Mouse (Mus musculus) embryonic facial prominence, embryonic 14.5 days (tissue): ENCODE results near the gene Heyl. TPM values are rescaled to one million over a fixed set of nuclear protein-coding genes. Genes with fewer than 3 reads are reported as not detected.
"Not testable (repeated sequence)": the region's sequence is repeated elsewhere in the genome, so short reads cannot be mapped to it uniquely, and the experiment has no call there.

Experiments
- ATAC-seq: fragments of 200-750 bp; cut with Nextera tagmentation; 2 replicates; pipeline ENCODE4 v1.8.0; 2017; ENCODE audit warnings: low read depth, moderate number of reproducible peaks, moderate TSS enrichment
- DNase-seq: peaks from one replicate; pipeline ENCODE4 v3.0.0-alpha.2; 2015; ENCODE audit warnings: low spot score
- H3K27ac ChIP-seq: fragments of 300-500 bp; sonication (generic); replicated peaks from 2 replicates; pipeline ENCODE4 v1.5.1; 2014; ENCODE audit warnings: low read depth, mild to moderate bottlenecking, low read length, moderate library complexity
- H3K27me3 ChIP-seq: fragments of 300-500 bp; sonication (generic); replicated peaks from 2 replicates; pipeline ENCODE4 v1.6.1; 2014; ENCODE audit warnings: low read length; ENCODE audit not compliant: control insufficient read depth, insufficient read depth
- H3K36me3 ChIP-seq: fragments of 300-500 bp; sonication (generic); 2 replicates; pipeline ENCODE4 v1.6.1; 2014; ENCODE audit warnings: low read length, mixed read lengths; ENCODE audit not compliant: control insufficient read depth, insufficient read depth
- H3K4me1 ChIP-seq: fragments of 300-500 bp; sonication (generic); 2 replicates; pipeline ENCODE4 v1.6.1; 2014; ENCODE audit warnings: antibody characterized with exemption, low read length; ENCODE audit not compliant: control insufficient read depth, insufficient read depth
- H3K4me2 ChIP-seq: fragments of 300-500 bp; sonication (generic); 2 replicates; pipeline ENCODE4 v1.6.1; 2014; ENCODE audit warnings: low read depth, mild to moderate bottlenecking, low read length, moderate library complexity, mixed read lengths
- H3K4me3 ChIP-seq: fragments of 300-500 bp; sonication (generic); 2 replicates; pipeline ENCODE4 v1.5.1; 2014; ENCODE audit warnings: low read depth, mild to moderate bottlenecking, low read length
- H3K9ac ChIP-seq: fragments of 300-500 bp; sonication (generic); 2 replicates; pipeline ENCODE4 v1.6.1; 2014; ENCODE audit warnings: low read depth, mild to moderate bottlenecking, low read length, moderate library complexity, mixed read lengths
- H3K9me3 ChIP-seq: fragments of 300-500 bp; sonication (generic); 2 replicates; pipeline ENCODE4 v1.6.1; 2016; ENCODE audit warnings: low read length; ENCODE audit not compliant: control insufficient read depth
- WGBS: fragments of 180-500 bp; shearing (Covaris S2); extraction: QIAGEN DNeasy Blood & Tissue Kit; methylation state at CpG from one replicate; pipeline ENCODE4 v1.1.7; 2014; 5-methylcytosine and 5-hydroxymethylcytosine counted together
- polyA plus RNA-seq: library from polyadenylated mRNA; unstranded; fragments of >200 nt; fragmentation: Nextera tagmentation; extraction: Ambion mirVana; gene quantifications from 2 replicates; pipeline ENCODE4 v1.2.1, GENCODE M21; 2014

Gene Heyl
- polyA plus RNA-seq, 1 experiment from 2014 or later = 19.1 TPM

DNA sequence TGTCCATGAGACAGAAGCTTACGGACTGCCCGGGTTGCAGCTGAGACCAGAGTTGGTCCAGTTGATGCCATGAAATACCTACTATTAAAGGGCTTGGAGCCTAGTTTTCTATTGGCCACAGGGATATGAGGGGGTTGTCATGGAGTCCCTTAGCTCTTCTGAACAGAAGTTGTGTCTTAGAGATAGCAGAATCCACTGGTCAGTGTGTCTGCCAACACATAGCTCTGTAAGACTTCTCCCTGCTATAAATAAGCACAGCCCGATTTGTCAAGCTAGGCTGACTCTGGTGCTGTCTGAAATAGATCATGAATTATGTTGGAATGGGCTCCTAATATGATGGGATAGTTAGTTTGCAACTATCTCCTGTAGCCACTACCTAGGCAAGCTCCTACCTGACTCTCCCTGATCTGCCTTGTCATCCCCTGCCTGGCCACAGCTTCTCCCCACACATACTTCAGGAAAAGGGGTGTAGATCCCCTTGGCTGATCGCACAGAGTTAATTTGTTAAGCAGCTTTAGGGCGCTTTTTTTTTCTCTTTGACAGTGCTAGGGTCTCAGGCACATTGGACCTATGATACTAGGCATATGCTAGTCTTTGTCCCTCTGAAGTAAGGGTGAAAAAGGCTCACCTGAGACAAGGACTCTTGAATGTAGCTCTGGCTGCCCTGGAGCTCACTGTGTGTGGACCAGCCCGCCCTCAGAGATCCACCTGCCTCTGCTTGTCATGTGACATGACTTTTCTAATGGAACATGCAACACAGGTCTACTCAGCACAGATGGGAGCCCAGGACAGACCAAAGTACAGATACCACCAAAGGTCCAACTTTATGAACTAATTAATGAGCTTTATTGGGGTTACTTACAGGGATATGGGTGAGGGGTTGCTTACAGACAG lies 51.6 kb downstream of the Heyl start:
- H3K36me3 ChIP-seq = peaks cover 35% of the 10 kb centered on the region
- H3K27me3 ChIP-seq = no peaks in the 10 kb centered on the region
- no peak for ATAC-seq
- peak overlapping the region; percentile 63 for H3K9ac ChIP-seq
- DNase-seq = no peak
- peak overlapping the region; percentile 51 for H3K4me3 ChIP-seq
- no peak overlapping the region for H3K27ac ChIP-seq
- 73% methylated on average over 6 of the region's 6 CpGs for WGBS
- H3K4me2 ChIP-seq = peak overlapping the region; percentile 69
- H3K9me3 ChIP-seq = no peaks in the 10 kb centered on the region
- peaks cover 17% of the 10 kb centered on the region for H3K4me1 ChIP-seq

DNA sequence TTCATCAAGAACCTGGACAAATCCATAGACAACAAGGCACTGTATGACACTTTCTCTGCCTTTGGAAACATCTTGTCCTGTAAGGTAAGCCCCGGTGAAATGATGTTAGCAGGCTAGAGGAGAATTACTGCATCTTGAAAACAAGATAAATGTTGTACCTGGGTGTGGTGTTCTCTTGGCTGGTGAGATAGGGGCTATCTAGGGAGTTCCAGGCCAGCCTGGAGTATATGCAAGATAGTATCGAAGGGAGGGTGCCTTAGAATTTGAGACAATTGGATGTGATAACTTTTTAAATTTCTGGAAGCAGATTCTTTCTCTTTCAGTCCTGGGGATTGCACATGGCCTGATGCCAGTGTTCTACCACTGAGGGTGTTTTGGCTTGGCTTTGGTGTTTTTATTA lies 53.4 kb downstream of the Heyl start:
- H3K4me2 ChIP-seq = no peak overlapping the region
- DNase-seq (no peak), ATAC-seq (no peak)
- no peaks in the 10 kb centered on the region for H3K27me3 ChIP-seq
- peaks cover 50% of the 10 kb centered on the region for H3K36me3 ChIP-seq
- H3K9ac ChIP-seq = no peak overlapping the region
- H3K4me3 ChIP-seq = no peak overlapping the region
- no peak overlapping the region for H3K27ac ChIP-seq
- WGBS = 97% methylated on average over 2 of the region's 2 CpGs
- no peaks in the 10 kb centered on the region for H3K9me3 ChIP-seq
- peaks cover 17% of the 10 kb centered on the region for H3K4me1 ChIP-seq

GRCm38 (mm10) chr4:123289038-123289437 lies 55.7 kb downstream of the Heyl start:
- Histone ChIP-seq H3K9ac (no peak overlapping the region), H3K36me3 (peaks cover 72% of the 10 kb centered on the region), H3K4me2 (no peak overlapping the region), H3K4me1 (peaks cover 16% of the 10 kb centered on the region), H3K4me3 (no peak overlapping the region), H3K27ac (no peak overlapping the region), H3K27me3 (no peaks in the 10 kb centered on the region), H3K9me3 (no peaks in the 10 kb centered on the region)
- no peak for DNase-seq
- no peak for ATAC-seq
- WGBS = 80% methylated on average over 12 of the region's 12 CpGs

- WGBS = 81% methylated on average over 3 of the region's 3 CpGs
- no peaks in the 10 kb centered on the region for H3K9me3 ChIP-seq
- no peak overlapping the region for H3K4me3 ChIP-seq
- no peak for ATAC-seq
- H3K27ac ChIP-seq = no peak overlapping the region
- no peaks in the 10 kb centered on the region for H3K4me1 ChIP-seq
- no peaks in the 10 kb centered on the region for H3K27me3 ChIP-seq
- DNase-seq = no peak
- no peak overlapping the region for H3K4me2 ChIP-seq
- H3K36me3 ChIP-seq = peaks cover 97% of the 10 kb centered on the region
- no peak overlapping the region for H3K9ac ChIP-seq
Measured at GRCm38 (mm10) chr4:123292390-123292789, 59.0 kb downstream of the Heyl start.

DNA sequence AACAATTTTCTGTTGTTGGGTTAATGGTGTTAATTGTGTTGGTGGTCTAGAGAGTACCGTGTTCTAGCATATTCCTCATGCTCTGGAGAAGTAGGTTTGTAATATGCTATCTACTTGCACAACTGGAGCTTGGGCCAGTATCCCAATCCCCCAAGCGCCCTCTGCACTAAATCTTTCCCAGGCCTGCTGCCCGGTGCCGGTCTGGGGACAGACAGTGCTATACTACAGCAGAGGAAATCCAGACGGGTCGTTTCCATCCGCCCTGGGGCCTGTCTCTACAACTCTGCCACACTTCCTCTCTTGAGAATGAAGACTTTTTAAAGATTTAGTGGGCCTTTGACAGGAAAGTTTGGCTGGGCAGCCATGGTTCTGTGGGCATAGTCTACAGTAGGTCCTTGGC lies 59.6 kb downstream of the Heyl start:
- 75% methylated on average over 7 of the region's 7 CpGs for WGBS
- peaks cover 96% of the 10 kb centered on the region for H3K36me3 ChIP-seq

GRCm38 (mm10) chr4:123293661-123294443 lies 60.5 kb downstream of the Heyl start:
- Histone ChIP-seq H3K4me1 (no peaks in the 10 kb centered on the region), H3K27ac (no peak overlapping the region), H3K4me2 (no peak overlapping the region), H3K36me3 (peaks cover 95% of the 10 kb centered on the region), H3K9me3 (no peaks in the 10 kb centered on the region), H3K27me3 (no peaks in the 10 kb centered on the region), H3K4me3 (no peak overlapping the region), H3K9ac (no peak overlapping the region)
- no peak for ATAC-seq
- DNase-seq = no peak
- 82% methylated on average over 7 of the region's 7 CpGs for WGBS

More for the DNA sequence above, 59.6 kb downstream of the Heyl start:
- Histone ChIP-seq H3K4me3 (no peak overlapping the region), H3K9me3 (no peaks in the 10 kb centered on the region), H3K4me2 (no peak overlapping the region), H3K27me3 (no peaks in the 10 kb centered on the region), H3K27ac (no peak overlapping the region), H3K4me1 (no peaks in the 10 kb centered on the region), H3K9ac (no peak overlapping the region)
- no peak for ATAC-seq
- DNase-seq = no peak

DNA sequence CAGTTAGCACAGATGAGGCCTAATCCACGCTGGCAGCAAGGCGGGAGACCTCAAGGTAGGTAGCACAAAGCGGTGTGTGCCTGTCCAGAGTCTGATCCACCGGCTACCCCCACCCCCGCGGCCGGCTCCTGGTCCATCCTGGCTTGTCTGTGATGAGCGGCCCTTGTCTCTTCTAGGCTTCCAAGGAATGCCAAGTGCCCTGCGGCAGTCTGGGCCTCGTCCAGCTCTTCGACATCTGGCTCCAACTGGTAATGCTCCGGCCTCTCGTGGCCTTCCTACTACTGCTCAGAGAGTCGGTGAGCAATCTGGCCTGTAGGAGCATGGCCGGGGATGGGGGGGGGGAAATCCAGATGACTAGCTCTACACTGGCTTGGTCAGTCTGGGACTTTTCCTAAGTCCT lies 61.7 kb downstream of the Heyl start:
- not testable (repeated sequence) for DNase-seq, ATAC-seq, H3K9me3 ChIP-seq, H3K4me3 ChIP-seq, H3K4me2 ChIP-seq, H3K4me1 ChIP-seq, H3K27ac ChIP-seq, H3K9ac ChIP-seq, H3K27me3 ChIP-seq
- peaks cover 95% of the 10 kb centered on the region for H3K36me3 ChIP-seq
- 83% methylated on average over 15 of the region's 15 CpGs for WGBS

GRCm38 (mm10) chr4:123295516-123296147 lies 62.3 kb downstream of the Heyl start:
- ATAC-seq (0 out of 2 replicates have a peak, but pooled peaks have one; percentile 16), DNase-seq (no peak)
- no peaks in the 10 kb centered on the region for H3K9me3 ChIP-seq
- 86% methylated on average over 20 of the region's 21 CpGs for WGBS
- H3K4me1 ChIP-seq = no peaks in the 10 kb centered on the region
- no peaks in the 10 kb centered on the region for H3K27me3 ChIP-seq
- no peak overlapping the region for H3K4me2 ChIP-seq
- H3K4me3 ChIP-seq = no peak overlapping the region
- H3K36me3 ChIP-seq = peaks cover 97% of the 10 kb centered on the region
- H3K9ac ChIP-seq = no peak overlapping the region
- H3K27ac ChIP-seq = no peak overlapping the region
